Mouse (Mus musculus) erythroid progenitor cell, adult 5-6 weeks (primary cell): ENCODE measurements around the gene Ephb1. TPM values are rescaled to one million over a fixed set of nuclear protein-coding genes. Genes with fewer than 3 reads are reported as not detected.

ENCODE experiments used
- ATAC-seq: replicated peaks from 2 replicates; pipeline ENCODE4 v1.8.0; 2016; ENCODE audit warnings: moderate number of reproducible peaks, mild to moderate bottlenecking, moderate TSS enrichment, inconsistent platforms; ENCODE audit not compliant: poor library complexity, low FRiP score, severe bottlenecking
- total RNA-seq, 2 experiments: library from RNA; stranded (forward) in 1 of 2; stranded (reverse) in 1 of 2; fragments of 150-400 nt in 1 of 2; fragments of 186-747, 209-891 nt in 1 of 2; gene quantifications; 2 replicates each; pipeline versions ENCODE4 v1.2.3 to v1.2.4; 2015 to 2017; ENCODE audit warnings: low replicate concordance in 2 of 2

Ephb1 gene
- total RNA-seq, 2 experiments from 2014 or later: not detected

DNA sequence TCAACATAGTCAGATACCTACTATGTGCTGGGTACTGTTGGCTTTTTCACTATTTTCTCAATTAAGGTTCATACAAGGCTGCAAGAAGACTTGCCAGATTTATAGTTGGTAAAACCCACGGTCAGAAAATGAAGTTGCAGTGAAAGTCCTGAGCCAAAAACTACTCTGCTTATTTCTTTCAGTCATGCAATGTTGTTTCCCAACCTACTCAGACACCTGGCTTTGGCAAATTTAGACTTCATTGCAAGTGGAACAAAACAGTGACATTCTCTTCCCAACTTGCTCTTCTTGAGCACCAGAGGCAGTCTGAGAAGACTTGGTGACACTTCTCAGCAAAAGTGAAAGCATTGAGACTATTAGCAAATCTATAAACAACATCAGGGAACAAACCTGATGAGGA is 479.2 kb downstream of the Ephb1 start:
- ATAC-seq: no peak

Other genes with a start within 250 kb of the Ephb1 start
- not detected in 2 replicates for gene Ky, start 151.1 kb upstream of the Ephb1 start, total RNA-seq (2015; ENCODE audit: low replicate concordance)
- not detected in 2 replicates for gene Ky, start 151.1 kb upstream of the Ephb1 start, total RNA-seq (2017; ENCODE audit: low replicate concordance)